Mouse (Mus musculus) heart, embryonic 16.5 days (tissue): ENCODE measurements around the gene Rpl32. TPM values are rescaled to one million over a fixed set of nuclear protein-coding genes. Genes with fewer than 3 reads are reported as not detected.

ENCODE experiments used
- ATAC-seq: fragments of 200-750 bp; cut with Nextera tagmentation; replicated peaks from 2 replicates; pipeline ENCODE4 v1.8.0; 2017; ENCODE audit warnings: moderate number of reproducible peaks; ENCODE audit not compliant: insufficient read depth, low FRiP score; ENCODE audit errors: extremely low read depth
- H3K27ac ChIP-seq: fragments of 300-500 bp; sonication (generic); 2 replicates; pipeline ENCODE4 v1.5.1; 2014; ENCODE audit warnings: mild to moderate bottlenecking, low read length, control low read depth, moderate library complexity
- H3K27me3 ChIP-seq: fragments of 300-500 bp; sonication (generic); 2 replicates; pipeline ENCODE4 v1.6.1; 2014; ENCODE audit warnings: low read length, mixed read lengths; ENCODE audit not compliant: control insufficient read depth, insufficient read depth
- H3K36me3 ChIP-seq: fragments of 300-500 bp; sonication (generic); 2 replicates; pipeline ENCODE4 v1.6.1; 2014; ENCODE audit not compliant: control insufficient read depth, insufficient read depth
- H3K4me1 ChIP-seq: fragments of 300-500 bp; sonication (generic); 2 replicates; pipeline ENCODE4 v1.6.1; 2014; ENCODE audit warnings: low read length, mixed read lengths; ENCODE audit not compliant: control insufficient read depth, insufficient read depth
- H3K4me2 ChIP-seq: fragments of 300-500 bp; sonication (generic); 2 replicates; pipeline ENCODE4 v1.6.1; 2014; ENCODE audit warnings: low read depth, mild to moderate bottlenecking, control low read depth, low read length
- H3K4me3 ChIP-seq: fragments of 300-500 bp; sonication (generic); 2 replicates; pipeline ENCODE4 v1.5.1; 2014; ENCODE audit warnings: mild to moderate bottlenecking, control low read depth, low read length
- H3K9ac ChIP-seq: fragments of 300-500 bp; sonication (generic); 2 replicates; pipeline ENCODE4 v1.6.1; 2014; ENCODE audit warnings: low read length, control low read depth
- H3K9me3 ChIP-seq: fragments of 300-500 bp; sonication (generic); replicated peaks from 2 replicates; pipeline ENCODE4 v1.6.1; 2016; ENCODE audit warnings: low read length; ENCODE audit not compliant: control insufficient read depth
- WGBS: fragments of 180-500 bp; shearing (Covaris S2); extraction: QIAGEN DNeasy Blood & Tissue Kit; methylation state at CpG from one replicate; pipeline ENCODE4 v1.1.7; 2014; 5-methylcytosine and 5-hydroxymethylcytosine counted together
- polyA plus RNA-seq: library from polyadenylated mRNA; unstranded; fragments of >200 nt; fragmentation: Nextera tagmentation; extraction: Ambion mirVana; gene quantifications from 2 replicates; pipeline ENCODE4 v1.2.1, GENCODE M21; 2015

Rpl32 gene
- polyA plus RNA-seq, 1 experiment from 2014 or later, result 1,011 TPM

GRCm38 (mm10) chr6:115821216-115821993, 12.9 kb upstream of the Rpl32 start:
- 75% methylated on average over 8 of the region's 8 CpGs for WGBS

DNA sequence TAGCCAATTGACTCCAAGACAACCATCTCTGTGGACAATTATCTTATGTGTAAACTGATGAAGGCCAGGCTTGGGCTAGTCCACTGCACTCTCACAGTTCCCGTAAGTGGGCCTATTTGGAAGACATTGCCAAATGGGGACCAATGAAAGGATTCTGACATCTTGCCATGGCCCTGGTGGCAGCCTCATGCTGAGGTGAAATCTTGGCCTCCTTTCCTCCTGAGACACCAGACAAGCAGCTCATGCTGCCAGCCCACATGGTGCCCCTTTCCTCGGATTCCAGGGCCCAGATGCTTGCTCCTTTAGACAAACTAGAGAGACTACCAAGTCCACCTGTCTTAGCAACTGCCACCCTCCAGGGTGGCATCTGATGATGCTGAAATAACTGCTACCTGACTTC, 9.6 kb upstream of the Rpl32 start:
- no peaks in the 10 kb centered on the region for H3K36me3 ChIP-seq
- ATAC-seq, result no peak
- no peak overlapping the region for H3K9ac ChIP-seq
- no peak overlapping the region for H3K4me3 ChIP-seq
- H3K9me3 ChIP-seq, result no peaks in the 10 kb centered on the region
- peaks cover 9% of the 10 kb centered on the region; the same call in 1 of the 2 replicates for H3K4me1 ChIP-seq
- no peaks in the 10 kb centered on the region for H3K27me3 ChIP-seq
- H3K27ac ChIP-seq, result no peak overlapping the region
- 75% methylated on average over 2 of the region's 2 CpGs for WGBS
- H3K4me2 ChIP-seq, result no peak overlapping the region

More at GRCm38 (mm10) chr6:115821216-115821993, 12.9 kb upstream of the Rpl32 start:
- Histone ChIP-seq H3K27me3 (no peaks in the 10 kb centered on the region), H3K27ac (no peak overlapping the region), H3K4me1 (no peaks in the 10 kb centered on the region), H3K4me2 (no peak overlapping the region), H3K4me3 (no peak overlapping the region), H3K9me3 (no peaks in the 10 kb centered on the region), H3K9ac (no peak overlapping the region), H3K36me3 (no peaks in the 10 kb centered on the region)
- no peak for ATAC-seq

GRCm38 (mm10) chr6:115815041-115815440, 6.5 kb upstream of the Rpl32 start:
- H3K4me3 ChIP-seq, result no peak overlapping the region
- H3K36me3 ChIP-seq, result no peaks in the 10 kb centered on the region
- H3K9ac ChIP-seq, result no peak overlapping the region
- H3K4me1 ChIP-seq, result peaks cover 9% of the 10 kb centered on the region; the same call in 1 of the 2 replicates
- no peak overlapping the region for H3K4me2 ChIP-seq
- H3K27me3 ChIP-seq, result no peaks in the 10 kb centered on the region
- no peak for ATAC-seq
- 64% methylated on average over 4 of the region's 4 CpGs for WGBS
- no peaks in the 10 kb centered on the region for H3K9me3 ChIP-seq
- H3K27ac ChIP-seq, result no peak overlapping the region

GRCm38 (mm10) chr6:115814104-115814503, 5.6 kb upstream of the Rpl32 start:
- WGBS, result 23% methylated on average over 4 of the region's 4 CpGs
- peak; percentile 42; the same call in 1 of the 2 replicates for ATAC-seq
- no peak overlapping the region for H3K27ac ChIP-seq

DNA sequence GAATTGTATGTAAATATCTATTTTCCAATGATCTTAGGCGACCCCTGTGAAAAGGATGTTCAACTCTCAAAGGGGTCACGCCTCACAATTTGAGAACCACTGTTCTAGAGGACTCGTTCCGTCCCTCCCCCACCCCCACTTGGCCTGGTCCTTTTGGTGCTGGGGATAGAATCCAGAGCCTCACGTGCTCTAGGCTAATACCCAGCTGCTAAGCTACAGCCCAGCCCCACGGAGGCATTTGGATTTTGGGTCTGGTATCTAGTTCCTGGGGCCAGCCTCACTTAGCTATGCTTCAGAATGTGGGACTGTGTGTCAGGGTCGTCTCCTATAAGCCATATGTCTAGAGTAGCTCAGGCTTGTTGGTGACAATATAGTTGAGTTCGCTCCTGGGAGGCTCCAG, 3.1 kb upstream of the Rpl32 start:
- 59% methylated on average over 8 of the region's 8 CpGs for WGBS
- H3K36me3 ChIP-seq, result peaks cover 6% of the 10 kb centered on the region
- H3K4me2 ChIP-seq, result no peak overlapping the region
- no peak for ATAC-seq
- no peak overlapping the region for H3K27ac ChIP-seq
- H3K9me3 ChIP-seq, result no peaks in the 10 kb centered on the region
- H3K9ac ChIP-seq, result no peak overlapping the region
- peaks cover 19% of the 10 kb centered on the region for H3K4me1 ChIP-seq
- no peak overlapping the region for H3K4me3 ChIP-seq
- H3K27me3 ChIP-seq, result no peaks in the 10 kb centered on the region

More at GRCm38 (mm10) chr6:115814104-115814503, 5.6 kb upstream of the Rpl32 start:
- H3K4me2 ChIP-seq, result no peak overlapping the region
- H3K27me3 ChIP-seq, result no peaks in the 10 kb centered on the region
- peaks cover 9% of the 10 kb centered on the region; the same call in 1 of the 2 replicates for H3K4me1 ChIP-seq
- no peak overlapping the region for H3K9ac ChIP-seq
- H3K4me3 ChIP-seq, result no peak overlapping the region
- no peaks in the 10 kb centered on the region for H3K9me3 ChIP-seq
- H3K36me3 ChIP-seq, result no peaks in the 10 kb centered on the region

DNA sequence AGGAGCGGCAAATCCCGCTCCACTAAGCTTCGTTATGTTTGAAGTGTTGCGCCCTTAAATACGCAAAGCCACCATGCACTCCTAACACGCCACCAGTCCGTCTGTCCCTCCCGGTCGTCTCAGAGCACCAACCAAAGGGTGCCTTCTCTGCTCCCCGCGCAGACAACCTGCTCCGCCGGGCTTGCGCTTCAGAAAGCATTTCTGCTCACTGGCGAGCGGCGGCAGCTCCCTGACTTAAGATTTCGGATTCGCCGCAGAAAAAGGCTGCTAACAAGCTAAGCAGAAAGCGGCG, 405 bp downstream of the Rpl32 start:
- Histone ChIP-seq H3K4me1 (peaks cover 20% of the 10 kb centered on the region), H3K9ac (peak overlapping the region; percentile 100), H3K27ac (peak overlapping the region; percentile 93), H3K9me3 (no peaks in the 10 kb centered on the region), H3K36me3 (peaks cover 37% of the 10 kb centered on the region), H3K27me3 (no peaks in the 10 kb centered on the region), H3K4me3 (peak overlapping the region; percentile 100), H3K4me2 (peak overlapping the region; percentile 95)
- no peak for ATAC-seq
- under 1% methylated on average over 22 of the region's 22 CpGs for WGBS

- Histone ChIP-seq H3K9me3 (no peaks in the 10 kb centered on the region), H3K27me3 (no peaks in the 10 kb centered on the region)
- WGBS, result 2% methylated on average over 15 of the region's 15 CpGs
Measured at GRCm38 (mm10) chr6:115807464-115808195, 917 bp downstream of the Rpl32 start.

GRCm38 (mm10) chr6:115804432-115805192, 3.9 kb downstream of the Rpl32 start:
- H3K36me3 ChIP-seq, result peaks cover 63% of the 10 kb centered on the region
- H3K27ac ChIP-seq, result no peak overlapping the region
- ATAC-seq, result no peak
- no peak overlapping the region for H3K9ac ChIP-seq
- H3K4me2 ChIP-seq, result no peak overlapping the region
- H3K27me3 ChIP-seq, result no peaks in the 10 kb centered on the region
- 66% methylated on average over 10 of the region's 10 CpGs for WGBS
- H3K4me1 ChIP-seq, result peaks cover 20% of the 10 kb centered on the region
- H3K9me3 ChIP-seq, result no peaks in the 10 kb centered on the region
- no peak overlapping the region for H3K4me3 ChIP-seq

More at GRCm38 (mm10) chr6:115807464-115808195, 917 bp downstream of the Rpl32 start:
- peaks cover 42% of the 10 kb centered on the region for H3K36me3 ChIP-seq
- no peak for ATAC-seq
- H3K4me3 ChIP-seq, result peak overlapping the region; percentile 100
- H3K4me2 ChIP-seq, result peak overlapping the region; percentile 95
- H3K27ac ChIP-seq, result peak overlapping the region; percentile 93
- peaks cover 20% of the 10 kb centered on the region for H3K4me1 ChIP-seq
- peak overlapping the region; percentile 100 for H3K9ac ChIP-seq
